Mouse (Mus musculus) kidney, embryonic 16.5 days (tissue): Measurements from ENCODE around the gene Dhrs3. TPM values are rescaled to one million over a fixed set of nuclear protein-coding genes. Genes with fewer than 3 reads are reported as not detected.
A peak's percentile ranks its signal among the peaks of the same experiment; 100 is the strongest.

ENCODE experiments used
- ATAC-seq: fragments of 200-750 bp; cut with Nextera tagmentation; 2 replicates; pipeline ENCODE4 v1.8.0; 2017; ENCODE audit warnings: moderate TSS enrichment; ENCODE audit not compliant: low FRiP score, low TSS enrichment
- H3K27ac ChIP-seq: fragments of 300-500 bp; sonication (generic); 2 replicates; pipeline ENCODE4 v1.5.1; 2014; ENCODE audit warnings: low read length
- H3K27me3 ChIP-seq: fragments of 300-500 bp; sonication (generic); 2 replicates; pipeline ENCODE4 v1.6.1; 2014; ENCODE audit warnings: low read length, control low read depth, mixed read lengths; ENCODE audit not compliant: insufficient read depth
- H3K36me3 ChIP-seq: fragments of 300-500 bp; sonication (generic); 2 replicates; pipeline ENCODE4 v1.6.1; 2014; ENCODE audit warnings: low read length, control low read depth, mixed read lengths; ENCODE audit not compliant: insufficient read depth
- H3K4me1 ChIP-seq: fragments of 300-500 bp; sonication (generic); 2 replicates; pipeline ENCODE4 v1.6.1; 2014; ENCODE audit warnings: low read length, control low read depth, mixed read lengths; ENCODE audit not compliant: insufficient read depth
- H3K4me2 ChIP-seq: fragments of 300-500 bp; sonication (generic); replicated peaks from 2 replicates; pipeline ENCODE4 v1.6.1; 2014; ENCODE audit warnings: low read depth, low read length
- H3K4me3 ChIP-seq: fragments of 300-500 bp; sonication (generic); 2 replicates; pipeline ENCODE4 v1.5.1; 2014; ENCODE audit warnings: mild to moderate bottlenecking, low read length
- H3K9ac ChIP-seq: fragments of 300-500 bp; sonication (generic); replicated peaks from 2 replicates; pipeline ENCODE4 v1.6.1; 2014; ENCODE audit warnings: low read length
- H3K9me3 ChIP-seq: fragments of 300-500 bp; sonication (generic); 2 replicates; pipeline ENCODE4 v1.6.1; 2016; ENCODE audit warnings: low read length, control low read depth
- WGBS: fragments of 180-500 bp; shearing (Covaris S2); extraction: QIAGEN DNeasy Blood & Tissue Kit; methylation state at CpG from one replicate; pipeline ENCODE4 v1.1.7; 2014; 5-methylcytosine and 5-hydroxymethylcytosine counted together
- polyA plus RNA-seq: library from polyadenylated mRNA; unstranded; fragments of >200 nt; fragmentation: Nextera tagmentation; extraction: Ambion mirVana; gene quantifications from 2 replicates; pipeline ENCODE4 v1.2.1, GENCODE M21; 2015

Dhrs3 gene
- polyA plus RNA-seq, 1 experiment from 2014 or later, result 217 TPM

GRCm38 (mm10) chr4:144886460-144886859, 6.2 kb upstream of the Dhrs3 start:
- Histone ChIP-seq H3K9me3 (no peaks in the 10 kb centered on the region), H3K9ac (no peak overlapping the region), H3K27me3 (no peaks in the 10 kb centered on the region), H3K4me1 (peaks cover 8% of the 10 kb centered on the region), H3K27ac (no peak overlapping the region), H3K4me2 (no peak overlapping the region), H3K4me3 (no peak overlapping the region), H3K36me3 (no peaks in the 10 kb centered on the region)
- ATAC-seq, result no peak
- WGBS, result 73% methylated on average over 6 of the region's 6 CpGs

GRCm38 (mm10) chr4:144888750-144889149, 3.9 kb upstream of the Dhrs3 start:
- peaks cover 15% of the 10 kb centered on the region for H3K4me1 ChIP-seq
- H3K4me3 ChIP-seq, result no peak overlapping the region
- no peaks in the 10 kb centered on the region for H3K9me3 ChIP-seq
- H3K27me3 ChIP-seq, result no peaks in the 10 kb centered on the region
- no peak overlapping the region for H3K4me2 ChIP-seq
- 87% methylated on average over 4 of the region's 4 CpGs for WGBS
- ATAC-seq, result no peak
- H3K27ac ChIP-seq, result no peak overlapping the region
- no peaks in the 10 kb centered on the region for H3K36me3 ChIP-seq
- no peak overlapping the region for H3K9ac ChIP-seq

GRCm38 (mm10) chr4:144889505-144890301, 2.9 kb upstream of the Dhrs3 start:
- H3K36me3 ChIP-seq, result no peaks in the 10 kb centered on the region
- H3K9ac ChIP-seq, result no peak overlapping the region
- no peak overlapping the region for H3K27ac ChIP-seq
- H3K9me3 ChIP-seq, result no peaks in the 10 kb centered on the region
- peaks cover 15% of the 10 kb centered on the region for H3K4me1 ChIP-seq
- no peak overlapping the region for H3K4me2 ChIP-seq
- no peaks in the 10 kb centered on the region for H3K27me3 ChIP-seq
- ATAC-seq, result no peak
- WGBS, result 81% methylated on average over 9 of the region's 9 CpGs
- no peak overlapping the region for H3K4me3 ChIP-seq

- WGBS, result 17% methylated on average over 7 of the region's 7 CpGs
- Histone ChIP-seq H3K27ac (peak overlapping the region; percentile 97), H3K4me3 (no peak overlapping the region), H3K27me3 (no peaks in the 10 kb centered on the region), H3K9me3 (no peaks in the 10 kb centered on the region), H3K4me1 (peaks cover 23% of the 10 kb centered on the region), H3K9ac (no peak overlapping the region), H3K4me2 (no peak overlapping the region), H3K36me3 (no peaks in the 10 kb centered on the region)
- ATAC-seq, result peak; percentile 10; the same call in 1 of the 2 replicates
Measured at GRCm38 (mm10) chr4:144890690-144891120, 1.9 kb upstream of the Dhrs3 start.

GRCm38 (mm10) chr4:144891121-144891711, 1.4 kb upstream of the Dhrs3 start:
- H3K4me3 ChIP-seq, result peak overlapping the region; percentile 81; the same call in 1 of the 2 replicates
- H3K4me1 ChIP-seq, result peaks cover 29% of the 10 kb centered on the region
- WGBS, result 38% methylated on average over 10 of the region's 10 CpGs
- H3K9ac ChIP-seq, result peak overlapping the region; percentile 93
- H3K27me3 ChIP-seq, result no peaks in the 10 kb centered on the region
- peak overlapping the region; percentile 97 for H3K27ac ChIP-seq
- ATAC-seq, result 0 out of 2 replicates have a peak, but pooled peaks have one; percentile 1
- no peaks in the 10 kb centered on the region for H3K9me3 ChIP-seq
- H3K36me3 ChIP-seq, result no peaks in the 10 kb centered on the region
- H3K4me2 ChIP-seq, result peak overlapping the region; percentile 70

GRCm38 (mm10) chr4:144891743-144892132, 889 bp upstream of the Dhrs3 start:
- Histone ChIP-seq H3K36me3 (no peaks in the 10 kb centered on the region), H3K4me3 (peak overlapping the region; percentile 81), H3K9me3 (no peaks in the 10 kb centered on the region), H3K27me3 (no peaks in the 10 kb centered on the region), H3K4me2 (peak overlapping the region; percentile 70), H3K4me1 (peaks cover 32% of the 10 kb centered on the region), H3K9ac (peak overlapping the region; percentile 93), H3K27ac (peak overlapping the region; percentile 97)
- WGBS, result 9% methylated on average over 5 of the region's 5 CpGs
- ATAC-seq, result no peak

GRCm38 (mm10) chr4:144892937-144893272, 278 bp downstream of the Dhrs3 start:
- Histone ChIP-seq H3K27me3 (no peaks in the 10 kb centered on the region), H3K4me1 (peaks cover 44% of the 10 kb centered on the region), H3K9ac (peak overlapping the region; percentile 93), H3K36me3 (no peaks in the 10 kb centered on the region), H3K27ac (peak overlapping the region; percentile 97), H3K4me2 (peak overlapping the region; percentile 70), H3K9me3 (no peaks in the 10 kb centered on the region), H3K4me3 (peak overlapping the region; percentile 81)
- 0% methylated on average over 12 of the region's 12 CpGs for WGBS
- ATAC-seq, result no peak

- H3K4me2 ChIP-seq, result peak overlapping the region; percentile 70
- H3K36me3 ChIP-seq, result peaks cover 7% of the 10 kb centered on the region
- peak overlapping the region; percentile 81 for H3K4me3 ChIP-seq
- H3K4me1 ChIP-seq, result peaks cover 53% of the 10 kb centered on the region
- H3K9me3 ChIP-seq, result no peaks in the 10 kb centered on the region
- WGBS, result under 1% methylated on average over 44 of the region's 44 CpGs
- no peaks in the 10 kb centered on the region for H3K27me3 ChIP-seq
- H3K9ac ChIP-seq, result peak overlapping the region; percentile 93
- no peak for ATAC-seq
- peak overlapping the region; percentile 97 for H3K27ac ChIP-seq
Measured at GRCm38 (mm10) chr4:144893561-144894486, 1.2 kb downstream of the Dhrs3 start.

GRCm38 (mm10) chr4:144894487-144895210, 2.0 kb downstream of the Dhrs3 start:
- peak overlapping the region; percentile 81 for H3K4me3 ChIP-seq
- H3K27ac ChIP-seq, result peak overlapping the region; percentile 97
- under 1% methylated on average over 11 of the region's 11 CpGs for WGBS
- peak; percentile 21; the same call in 1 of the 2 replicates for ATAC-seq
- H3K27me3 ChIP-seq, result no peaks in the 10 kb centered on the region
- H3K9me3 ChIP-seq, result no peaks in the 10 kb centered on the region
- peak overlapping the region; percentile 93 for H3K9ac ChIP-seq
- H3K4me2 ChIP-seq, result peak overlapping the region; percentile 70
- peaks cover 14% of the 10 kb centered on the region for H3K36me3 ChIP-seq
- peaks cover 60% of the 10 kb centered on the region for H3K4me1 ChIP-seq
